Mouse (Mus musculus) embryo, embryonic 11.5 days (tissue): ENCODE measurements at regions not wholly inside any gene's neighbourhood (a gene's known extent, or its start where the extent isn't known, plus 50 kb on each side); places are given as distances from the start of the nearest gene placed in this dataset.

Experiments
- DNase-seq: peaks from one replicate; pipeline ENCODE4 v3.0.0-alpha.2; 2012; ENCODE audit warnings: low read depth, low spot score

- no peak for DNase-seq
These were observed 194.8 kb upstream of the Mgat4c start for GRCm38 (mm10) chr10:101486504-101486903.

- DNase-seq, result no peak
These were observed 190.8 kb upstream of the Mgat4c start for GRCm38 (mm10) chr10:101490418-101491055.

DNA sequence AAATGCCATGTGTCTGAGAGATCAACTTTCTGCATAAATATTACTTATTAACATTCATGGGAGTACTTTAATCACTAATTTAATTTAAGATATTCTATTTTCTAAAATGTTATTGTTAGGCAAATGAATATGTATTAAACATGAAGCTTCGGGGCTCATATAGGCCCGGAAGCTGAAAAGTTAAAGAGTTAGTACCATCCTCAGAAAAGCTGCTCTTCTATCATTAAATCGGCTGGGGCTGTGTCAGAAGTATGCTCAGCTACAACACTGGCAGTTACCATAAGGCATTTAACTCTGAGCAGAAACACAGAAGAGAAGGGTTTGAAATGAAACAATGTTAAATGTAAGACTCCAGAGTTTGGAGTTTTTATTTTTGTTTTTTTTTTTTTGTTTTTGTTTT lies 166.2 kb upstream of the Mgat4c start:
- no peak for DNase-seq

DNA sequence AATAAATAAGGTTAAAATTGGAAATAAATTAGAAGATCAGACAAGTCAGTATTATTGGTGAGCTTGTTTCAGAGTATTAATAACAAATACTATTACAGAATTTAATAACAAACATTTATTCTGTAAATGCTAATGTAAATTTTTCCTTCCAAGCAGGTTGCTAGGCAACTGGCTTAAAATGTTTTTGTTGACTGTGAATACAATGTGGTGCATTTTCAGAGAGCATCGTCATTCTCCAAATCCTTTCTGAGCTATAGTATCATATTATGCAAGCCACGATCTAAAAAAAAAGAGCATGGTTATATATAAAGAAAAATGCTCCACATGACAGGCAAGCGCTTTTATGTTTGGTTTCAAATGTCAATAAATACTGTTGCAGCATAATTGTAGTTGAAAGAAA lies 164.4 kb upstream of the Mgat4c start:
- no peak for DNase-seq

DNA sequence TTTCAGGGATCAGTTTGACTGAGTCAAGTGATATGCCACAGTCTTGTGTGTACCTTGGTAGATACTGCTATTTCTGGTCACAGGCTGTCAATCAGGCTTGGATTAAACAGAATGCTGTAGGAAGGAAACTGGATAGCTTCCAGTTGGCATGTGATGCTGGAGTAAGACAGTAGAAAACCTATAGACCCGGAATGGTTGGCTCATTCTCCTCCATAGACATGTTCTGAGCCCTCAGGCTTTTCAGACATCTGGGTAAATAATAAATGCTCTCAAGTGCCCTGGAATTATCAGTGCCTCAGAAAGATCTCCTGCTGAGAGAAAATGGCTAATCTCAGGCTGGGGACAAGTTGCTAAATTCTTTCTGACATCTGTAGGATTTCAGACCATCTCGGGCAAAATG lies 149.0 kb upstream of the Mgat4c start:
- no peak for DNase-seq

GRCm38 (mm10) chr10:101544203-101544602 lies 137.1 kb upstream of the Mgat4c start:
- no peak for DNase-seq

GRCm38 (mm10) chr10:101550645-101551044 lies 130.6 kb upstream of the Mgat4c start:
- peak; percentile 7 for DNase-seq
